Mouse (Mus musculus): ENCODE measurements around the gene Mymk. TPM values are rescaled to one million over a fixed set of nuclear protein-coding genes. Genes with fewer than 3 reads are reported as not detected.
A peak's percentile ranks its signal among the peaks of the same experiment; 100 is the strongest.

The Mymk gene
- polyA plus RNA-seq, 1 experiment from 2014 or later, result 3.4 TPM

DNA sequence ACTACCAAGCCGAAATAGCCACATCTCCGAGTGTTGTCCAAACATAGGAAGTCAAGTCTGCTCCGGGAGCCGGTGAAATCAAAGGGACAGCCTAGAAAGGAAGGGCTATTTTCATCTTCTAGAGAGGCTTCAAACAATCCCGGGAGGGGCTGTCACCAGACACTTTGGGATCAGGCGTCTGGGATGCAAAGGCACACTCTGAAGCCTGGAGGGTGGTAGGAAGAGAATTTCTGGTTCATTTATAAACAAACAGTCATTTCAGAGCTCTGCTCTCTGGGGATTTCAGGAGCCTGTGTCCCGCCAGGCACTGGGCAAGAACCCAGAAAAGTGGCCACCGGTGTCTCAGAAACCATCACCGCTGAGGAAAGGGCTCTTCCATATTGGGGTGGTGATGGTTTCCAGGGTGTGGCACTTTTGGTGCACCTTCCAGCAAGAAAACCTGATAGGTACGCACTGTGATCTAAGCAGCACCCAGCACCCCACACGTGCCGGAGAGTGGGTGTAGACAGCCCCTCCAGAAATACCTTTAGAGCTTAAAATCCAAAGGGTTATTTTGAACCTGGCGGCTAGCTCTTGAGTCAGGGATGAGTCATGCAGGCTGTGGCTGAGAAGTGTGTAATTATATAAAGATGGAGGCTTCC lies 24.5 kb upstream of the Mymk start:
- no peak for ATAC-seq (replicated peaks; ENCODE audit: low FRiP score)
- no peak overlapping the region for H3K27ac ChIP-seq
- H3K27me3 ChIP-seq, result 0 out of 2 replicates have a peak, but pooled peaks cover 2% of the 10 kb centered on the region
- WGBS, result 50% methylated on average over 13 of the region's 13 CpGs
- H3K9ac ChIP-seq, result no peak overlapping the region
- H3K4me2 ChIP-seq, result no peak overlapping the region
- peaks cover 25% of the 10 kb centered on the region for H3K4me1 ChIP-seq
- no peaks in the 10 kb centered on the region for H3K9me3 ChIP-seq (replicated peaks)
- no peaks in the 10 kb centered on the region for H3K36me3 ChIP-seq
- no peak overlapping the region for H3K4me3 ChIP-seq (replicated peaks)

DNA sequence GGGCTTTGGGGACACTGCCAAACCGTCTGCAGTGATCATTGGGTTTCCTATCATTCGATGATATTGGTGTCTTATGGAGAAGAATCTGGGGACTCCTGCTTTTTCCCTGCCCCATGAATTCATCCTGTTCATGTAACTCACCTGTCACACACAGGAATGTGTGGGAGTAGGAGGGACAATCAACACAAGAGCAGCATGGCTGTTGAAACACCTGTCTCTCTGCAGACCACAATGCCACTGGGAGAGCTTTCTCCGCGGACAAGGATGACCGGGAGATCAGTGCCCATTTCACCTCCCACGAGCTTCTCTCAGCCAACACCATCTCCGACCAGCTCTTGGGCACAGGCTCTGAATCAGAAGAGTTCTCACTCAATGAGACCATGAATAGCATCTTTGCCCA lies 23.2 kb upstream of the Mymk start:
- no peak overlapping the region for H3K4me2 ChIP-seq
- 0 out of 2 replicates have a peak, but pooled peaks cover 2% of the 10 kb centered on the region for H3K27me3 ChIP-seq
- H3K4me3 ChIP-seq (replicated peaks), result no peak overlapping the region
- H3K36me3 ChIP-seq, result no peaks in the 10 kb centered on the region
- no peaks in the 10 kb centered on the region for H3K9me3 ChIP-seq (replicated peaks)
- no peak overlapping the region for H3K27ac ChIP-seq
- H3K9ac ChIP-seq, result no peak overlapping the region
- WGBS, result 80% methylated on average over 7 of the region's 7 CpGs
- ATAC-seq (replicated peaks; ENCODE audit: low FRiP score), result no peak
- H3K4me1 ChIP-seq, result peaks cover 25% of the 10 kb centered on the region

DNA sequence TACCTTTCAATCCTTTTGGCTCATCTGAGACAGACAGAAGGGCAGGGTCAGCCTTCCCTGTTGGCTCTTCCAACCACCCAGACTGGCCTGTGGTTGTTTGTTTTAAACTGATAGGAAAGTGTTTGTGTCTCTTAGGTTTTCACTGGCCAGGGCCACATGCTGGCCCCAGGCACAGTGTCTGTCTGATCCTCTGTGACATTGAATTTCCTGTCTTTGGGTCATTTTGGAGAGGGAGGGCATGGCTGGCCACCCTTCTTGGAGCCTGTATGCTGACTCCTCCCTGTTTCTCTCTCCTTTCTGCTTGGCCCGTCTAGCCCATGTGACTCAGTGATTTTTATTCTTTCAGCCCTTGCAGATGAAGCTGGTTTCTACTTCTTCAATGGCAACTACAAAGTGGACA lies 17.3 kb upstream of the Mymk start:
- Histone ChIP-seq H3K4me1 (peaks cover 40% of the 10 kb centered on the region), H3K4me3 (replicated peaks) (no peak overlapping the region), H3K27me3 (no peaks in the 10 kb centered on the region), H3K36me3 (no peaks in the 10 kb centered on the region), H3K9me3 (replicated peaks) (no peaks in the 10 kb centered on the region), H3K9ac (no peak overlapping the region), H3K27ac (no peak overlapping the region), H3K4me2 (no peak overlapping the region)
- no peak for ATAC-seq (replicated peaks; ENCODE audit: low FRiP score)
- WGBS, result 57% methylated on average over 1 of the region's 1 CpGs

DNA sequence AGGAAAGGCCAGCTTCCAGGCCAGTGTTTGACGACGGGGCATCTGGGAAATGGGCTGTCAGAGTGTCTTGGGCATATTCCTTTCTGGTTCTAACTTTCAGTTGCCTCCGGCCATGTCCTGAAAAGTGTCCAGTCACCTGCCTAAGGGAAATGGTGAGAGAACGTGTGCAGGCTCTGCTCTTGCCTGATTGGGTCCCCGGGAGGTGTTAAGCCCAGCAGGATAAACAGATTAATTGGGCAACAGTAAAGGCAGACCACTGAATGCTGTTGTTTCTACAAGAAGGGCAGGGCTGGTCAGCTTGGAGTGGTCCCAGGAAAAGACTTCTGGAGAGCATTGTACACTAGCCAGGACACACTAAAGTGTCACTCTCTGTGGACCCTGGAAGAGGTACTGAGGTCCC lies 16.7 kb upstream of the Mymk start:
- Histone ChIP-seq H3K4me2 (no peak overlapping the region), H3K27me3 (no peaks in the 10 kb centered on the region), H3K36me3 (no peaks in the 10 kb centered on the region), H3K27ac (peak overlapping the region; percentile 75), H3K9me3 (replicated peaks) (no peaks in the 10 kb centered on the region), H3K4me1 (peaks cover 46% of the 10 kb centered on the region), H3K9ac (no peak overlapping the region), H3K4me3 (replicated peaks) (no peak overlapping the region)
- WGBS, result 57% methylated on average over 5 of the region's 5 CpGs
- no peak for ATAC-seq (replicated peaks; ENCODE audit: low FRiP score)

DNA sequence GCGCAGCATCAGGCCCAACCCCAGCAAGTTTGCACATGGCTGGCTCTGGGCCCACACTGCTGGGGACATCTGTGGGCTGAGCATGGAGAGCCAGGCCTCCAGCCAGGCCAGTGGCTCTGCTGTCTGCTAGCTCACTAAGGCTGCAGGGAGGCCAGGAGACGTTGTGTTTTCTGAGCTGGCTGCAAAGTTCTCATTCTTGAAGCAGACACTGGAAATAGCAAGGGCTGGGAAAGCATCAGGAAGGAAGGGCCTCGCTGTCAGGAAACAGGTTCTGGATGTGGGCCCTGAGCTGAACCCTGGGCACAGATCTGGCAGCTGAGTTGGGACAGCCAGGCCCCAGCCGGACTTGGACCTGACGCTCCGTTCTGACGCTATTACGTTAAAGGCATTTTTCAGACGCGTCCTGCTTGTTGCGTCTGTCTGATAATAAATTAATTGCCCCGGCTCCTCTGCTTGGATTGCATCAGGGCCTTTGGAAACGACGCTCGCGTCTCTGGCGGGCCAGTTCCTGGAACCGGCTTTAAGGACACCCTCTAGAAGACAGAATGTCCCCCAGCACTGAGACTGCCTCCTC lies 16.2 kb upstream of the Mymk start:
- H3K4me3 ChIP-seq (replicated peaks), result no peak overlapping the region
- WGBS, result 40% methylated on average over 18 of the region's 18 CpGs
- no peak; the same call in 1 of the 2 replicates for ATAC-seq (replicated peaks; ENCODE audit: low FRiP score)
- no peak overlapping the region for H3K9ac ChIP-seq
- H3K4me2 ChIP-seq, result no peak overlapping the region
- no peaks in the 10 kb centered on the region for H3K9me3 ChIP-seq (replicated peaks)
- no peaks in the 10 kb centered on the region for H3K27me3 ChIP-seq
- peak overlapping the region; percentile 75 for H3K27ac ChIP-seq
- H3K4me1 ChIP-seq, result peaks cover 49% of the 10 kb centered on the region
- H3K36me3 ChIP-seq, result no peaks in the 10 kb centered on the region

DNA sequence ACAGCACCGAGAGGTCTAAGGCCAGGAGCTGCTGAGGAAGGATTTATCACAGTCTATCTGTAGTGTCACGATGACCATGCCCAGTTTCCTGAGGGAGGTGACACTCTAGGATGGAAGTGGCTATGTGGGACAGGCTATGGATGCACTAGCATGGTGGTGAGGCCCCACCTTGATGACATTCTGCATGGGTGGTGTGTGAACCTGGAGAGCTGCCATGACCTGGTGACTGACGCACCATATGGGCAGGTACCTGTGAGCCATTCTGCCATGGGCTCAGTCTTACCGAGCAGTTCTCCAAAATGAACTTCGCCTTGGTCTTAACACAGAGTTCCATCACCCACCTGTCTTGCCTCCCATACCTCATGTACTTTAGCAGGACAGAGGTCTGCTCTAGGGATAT lies 15.6 kb upstream of the Mymk start:
- Histone ChIP-seq H3K9me3 (replicated peaks) (no peaks in the 10 kb centered on the region), H3K4me3 (replicated peaks) (no peak overlapping the region), H3K36me3 (no peaks in the 10 kb centered on the region), H3K9ac (no peak overlapping the region), H3K27ac (peak overlapping the region; percentile 75), H3K4me2 (no peak overlapping the region), H3K27me3 (no peaks in the 10 kb centered on the region), H3K4me1 (peaks cover 49% of the 10 kb centered on the region)
- WGBS, result 80% methylated on average over 5 of the region's 5 CpGs
- no peak for ATAC-seq (replicated peaks; ENCODE audit: low FRiP score)

DNA sequence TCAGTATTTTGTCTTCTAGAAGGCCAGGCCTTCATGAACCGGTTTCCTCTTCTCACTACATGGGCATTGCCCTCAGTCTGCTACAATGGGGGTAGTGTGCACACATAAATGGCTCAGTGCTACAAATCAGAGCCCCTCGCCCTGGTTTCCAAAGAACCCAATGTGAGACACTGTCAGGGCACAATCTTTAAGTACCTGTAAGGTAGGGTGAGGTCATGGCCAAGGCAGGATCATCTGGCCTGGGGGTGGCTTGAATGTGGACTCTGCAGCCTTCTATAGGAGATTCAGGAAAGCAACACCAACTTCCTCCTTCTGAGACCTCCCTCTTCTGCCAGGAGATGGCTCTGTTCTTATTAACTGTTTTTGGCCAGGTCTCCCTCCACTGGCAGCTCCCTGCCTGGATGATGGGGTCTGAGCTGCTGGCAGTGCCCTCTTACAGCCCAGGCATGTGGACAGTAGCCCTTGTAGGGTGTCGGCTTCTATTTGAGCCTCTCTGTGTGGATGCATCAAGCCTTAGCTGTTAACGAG lies 14.6 kb upstream of the Mymk start:
- Histone ChIP-seq H3K27ac (no peak overlapping the region), H3K4me2 (no peak overlapping the region), H3K9ac (no peak overlapping the region), H3K4me3 (replicated peaks) (no peak overlapping the region), H3K36me3 (no peaks in the 10 kb centered on the region), H3K27me3 (no peaks in the 10 kb centered on the region), H3K9me3 (replicated peaks) (no peaks in the 10 kb centered on the region), H3K4me1 (peaks cover 49% of the 10 kb centered on the region)
- no peak for ATAC-seq (replicated peaks; ENCODE audit: low FRiP score)
- 85% methylated on average over 4 of the region's 4 CpGs for WGBS

DNA sequence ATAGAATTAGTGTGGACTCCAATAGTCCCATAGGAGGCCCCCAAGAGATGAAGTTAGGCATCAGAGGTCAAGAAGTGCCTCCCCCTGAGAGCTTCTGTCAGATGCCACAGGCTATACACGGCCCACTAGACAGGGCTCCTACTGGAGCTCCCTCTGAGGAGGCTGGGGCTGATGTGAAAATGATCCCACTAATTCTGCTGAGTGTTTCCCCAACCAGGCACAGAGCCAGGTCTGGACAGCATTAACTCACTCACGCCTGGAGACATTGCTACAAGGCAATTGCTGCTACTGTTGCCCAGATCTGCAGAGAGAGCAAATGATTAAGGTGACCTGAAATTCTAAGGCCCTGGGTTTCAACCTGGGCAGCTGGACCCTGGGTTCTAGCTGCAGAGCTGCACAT lies 13.8 kb upstream of the Mymk start:
- Histone ChIP-seq H3K27ac (no peak overlapping the region), H3K4me1 (peaks cover 49% of the 10 kb centered on the region), H3K4me2 (no peak overlapping the region), H3K9me3 (replicated peaks) (no peaks in the 10 kb centered on the region), H3K4me3 (replicated peaks) (no peak overlapping the region), H3K36me3 (no peaks in the 10 kb centered on the region), H3K27me3 (no peaks in the 10 kb centered on the region), H3K9ac (no peak overlapping the region)
- 13% methylated on average over 2 of the region's 2 CpGs for WGBS
- ATAC-seq (replicated peaks; ENCODE audit: low FRiP score), result no peak

DNA sequence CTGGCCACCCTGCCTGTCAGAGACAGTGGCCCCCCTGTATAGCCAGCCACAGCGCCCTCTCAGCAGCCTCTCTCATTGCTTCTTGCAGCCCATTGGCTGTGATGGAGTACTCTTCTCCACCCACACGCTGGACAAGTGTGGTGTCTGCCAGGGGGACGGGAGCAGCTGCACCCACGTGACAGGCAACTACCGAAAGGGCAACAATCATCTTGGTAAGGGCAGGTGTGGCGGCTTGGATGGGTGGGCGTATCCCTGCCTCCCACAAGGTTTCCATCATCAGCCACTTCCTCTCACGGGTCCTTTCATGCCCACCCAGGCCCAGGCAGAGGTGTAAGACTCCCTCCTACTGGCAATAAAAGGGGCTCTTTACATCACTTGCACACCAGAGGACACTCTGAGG lies 13.0 kb upstream of the Mymk start:
- Histone ChIP-seq H3K27me3 (no peaks in the 10 kb centered on the region), H3K4me3 (replicated peaks) (no peak overlapping the region), H3K4me1 (peaks cover 51% of the 10 kb centered on the region), H3K36me3 (no peaks in the 10 kb centered on the region), H3K27ac (no peak overlapping the region), H3K4me2 (no peak overlapping the region), H3K9me3 (replicated peaks) (no peaks in the 10 kb centered on the region), H3K9ac (no peak overlapping the region)
- WGBS, result 22% methylated on average over 8 of the region's 8 CpGs
- 0 out of 2 replicates have a peak, but pooled peaks have one; percentile 15 for ATAC-seq (replicated peaks; ENCODE audit: low FRiP score)

DNA sequence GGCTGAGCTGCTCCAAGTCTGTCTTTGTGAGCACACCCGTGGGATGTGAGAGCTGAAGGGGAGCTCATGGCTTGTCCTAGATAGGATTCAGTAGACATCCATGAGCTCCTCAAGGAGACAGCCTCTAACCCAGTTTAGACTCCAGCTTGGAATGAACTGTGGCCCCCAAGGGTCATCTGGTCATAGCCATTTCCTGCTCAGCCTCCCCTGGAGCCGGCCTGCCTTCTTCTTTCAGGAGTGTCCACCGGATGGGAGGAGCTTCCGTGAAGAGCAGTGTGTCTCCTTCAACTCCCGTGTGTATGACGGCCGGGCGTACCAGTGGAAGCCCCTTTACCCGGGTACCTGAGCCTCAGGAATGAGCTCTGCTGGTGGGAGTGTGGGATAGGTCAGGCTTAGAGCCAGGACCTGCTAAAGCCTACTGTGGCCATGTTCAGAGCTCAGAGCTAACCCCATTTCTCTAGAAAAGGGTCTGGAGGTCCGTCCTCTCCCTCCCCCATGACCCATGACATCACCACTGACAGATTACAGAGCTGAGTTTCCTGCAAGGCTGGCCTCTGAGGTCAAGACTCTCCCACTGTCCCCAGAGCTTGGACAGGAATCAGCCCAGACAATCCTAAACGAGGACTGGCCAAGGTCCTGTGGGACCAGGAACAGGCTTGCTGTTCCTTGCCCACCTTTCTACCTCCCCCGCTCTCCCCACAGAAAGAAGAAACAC lies 11.9 kb upstream of the Mymk start:
- Histone ChIP-seq H3K9me3 (replicated peaks) (no peaks in the 10 kb centered on the region), H3K9ac (no peak overlapping the region), H3K27ac (no peak overlapping the region), H3K4me3 (replicated peaks) (no peak overlapping the region), H3K36me3 (no peaks in the 10 kb centered on the region), H3K27me3 (no peaks in the 10 kb centered on the region), H3K4me1 (peaks cover 58% of the 10 kb centered on the region), H3K4me2 (no peak overlapping the region)
- WGBS, result 44% methylated on average over 12 of the region's 12 CpGs
- ATAC-seq (replicated peaks; ENCODE audit: low FRiP score), result no peak

DNA sequence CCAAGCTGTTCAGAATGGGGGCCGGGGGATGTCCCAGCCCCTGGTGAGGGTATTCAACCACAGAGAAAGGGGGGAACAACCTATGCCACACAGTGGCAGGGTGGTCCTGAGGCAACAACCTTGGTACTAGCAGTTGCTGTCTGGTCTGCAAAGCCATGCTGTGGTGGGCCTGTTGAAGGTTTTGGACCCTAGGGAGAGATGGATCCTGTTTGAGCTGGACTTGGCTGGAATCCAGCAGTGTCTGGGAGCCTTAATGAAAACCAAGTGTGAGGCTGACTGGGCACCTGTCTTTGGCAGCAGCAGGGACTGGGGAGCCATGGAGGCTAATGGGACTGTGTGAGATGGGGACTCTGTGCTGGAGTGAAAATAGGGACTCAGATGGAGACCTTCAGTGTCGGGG lies 7.7 kb upstream of the Mymk start:
- Histone ChIP-seq H3K36me3 (no peaks in the 10 kb centered on the region), H3K9ac (no peak overlapping the region), H3K4me3 (replicated peaks) (no peak overlapping the region), H3K27me3 (peaks cover 6% of the 10 kb centered on the region; the same call in 1 of the 2 replicates), H3K27ac (no peak overlapping the region), H3K9me3 (replicated peaks) (no peaks in the 10 kb centered on the region), H3K4me2 (peak overlapping the region; percentile 41), H3K4me1 (peaks cover 46% of the 10 kb centered on the region)
- WGBS, result 41% methylated on average over 2 of the region's 2 CpGs
- ATAC-seq (replicated peaks; ENCODE audit: low FRiP score), result no peak

DNA sequence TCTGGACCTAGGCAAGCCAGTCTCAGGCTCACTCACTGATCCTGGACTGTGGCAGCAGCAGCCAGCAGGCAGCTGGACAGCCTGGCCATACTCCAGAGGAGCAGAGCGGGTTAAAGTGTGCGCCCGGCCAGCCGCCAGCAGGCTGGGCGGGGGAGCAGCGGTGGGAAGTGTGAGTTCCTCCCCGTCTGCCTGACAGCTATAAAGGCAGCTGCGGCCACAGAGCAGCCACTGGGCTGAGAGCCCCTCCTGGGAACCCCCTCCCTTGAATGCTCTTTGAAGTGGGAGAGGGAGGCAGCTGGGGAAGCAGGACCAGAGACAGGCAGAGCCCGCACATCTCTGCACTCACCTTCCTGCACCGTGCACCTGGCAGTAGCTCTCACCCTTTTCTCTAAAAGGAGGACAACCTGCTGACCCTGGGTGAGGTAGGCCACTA lies 7.2 kb upstream of the Mymk start, which contains the start of gene Adamtsl2:
TSS of gene Adamtsl2 (plus strand) at position 228 of the 433 bp plus-strand sequence.
- no peaks in the 10 kb centered on the region for H3K9me3 ChIP-seq (replicated peaks)
- H3K27me3 ChIP-seq, result peaks cover 6% of the 10 kb centered on the region; the same call in 1 of the 2 replicates
- peak; percentile 84 for ATAC-seq (replicated peaks; ENCODE audit: low FRiP score)
- under 1% methylated on average over 10 of the region's 10 CpGs for WGBS
- no peak within 1 kb of the TSS for H3K4me3 ChIP-seq (replicated peaks)
- H3K4me2 ChIP-seq, result peak within 1 kb of the TSS; percentile 41
- H3K27ac ChIP-seq, result no peak within 1 kb of the TSS
- H3K36me3 ChIP-seq, result no peaks in the 10 kb centered on the region
- H3K9ac ChIP-seq, result no peak within 1 kb of the TSS
- H3K4me1 ChIP-seq, result peaks cover 45% of the 10 kb centered on the region
